Mouse (Mus musculus) small intestine, adult 2 months (tissue): ENCODE results near the gene Cage1.

Experiments used
- CTCF ChIP-seq: fragments of 200-500 bp; IDR thresholded peaks from 2 replicates; pipeline ENCODE4 v1.5.1; 2012; ENCODE audit warnings: low read depth, mild to moderate bottlenecking, control low read depth, inconsistent platforms, low read length, moderate library complexity, mixed read lengths; ENCODE audit not compliant: insufficient replicate concordance, insufficient read length; ENCODE audit errors: extremely low read depth
- POLR2A ChIP-seq: fragments of 200-500 bp; IDR thresholded peaks from 2 replicates; pipeline ENCODE4 v1.6.1; 2012; ENCODE audit warnings: low read depth, mild to moderate bottlenecking, control low read depth, inconsistent platforms, low read length, moderate library complexity

GRCm38 (mm10) chr13:38079366-38079765, 42.5 kb upstream of the Cage1 start:
- no peak for TF ChIP-seq CTCF
- no peak for TF ChIP-seq POLR2A
